Mouse (Mus musculus): ENCODE data around the gene Hfe2. TPM values are rescaled to one million over a fixed set of nuclear protein-coding genes. Genes with fewer than 3 reads are reported as not detected.
"Not testable (repeated sequence)": the region's sequence is repeated elsewhere in the genome, so short reads cannot be mapped to it uniquely, and the experiment has no call there.

The Hfe2 gene
- total RNA-seq, 2 experiments from 2014 or later, result 149 to 172 TPM

- no peak for DNase-seq
- intact Hi-C loops (cut with DNase I), result no loop called here
Observed at GRCm38 (mm10) chr3:96495490-96496210, 29.3 kb upstream of the Hfe2 start.

GRCm38 (mm10) chr3:96496216-96496615 is 28.8 kb upstream of the Hfe2 start:
- intact Hi-C loops (cut with DNase I), result no loop called here
- no peak for DNase-seq

GRCm38 (mm10) chr3:96496620-96497275 is 28.2 kb upstream of the Hfe2 start:
- DNase-seq; intact Hi-C loops (cut with DNase I): not testable (repeated sequence)

DNA sequence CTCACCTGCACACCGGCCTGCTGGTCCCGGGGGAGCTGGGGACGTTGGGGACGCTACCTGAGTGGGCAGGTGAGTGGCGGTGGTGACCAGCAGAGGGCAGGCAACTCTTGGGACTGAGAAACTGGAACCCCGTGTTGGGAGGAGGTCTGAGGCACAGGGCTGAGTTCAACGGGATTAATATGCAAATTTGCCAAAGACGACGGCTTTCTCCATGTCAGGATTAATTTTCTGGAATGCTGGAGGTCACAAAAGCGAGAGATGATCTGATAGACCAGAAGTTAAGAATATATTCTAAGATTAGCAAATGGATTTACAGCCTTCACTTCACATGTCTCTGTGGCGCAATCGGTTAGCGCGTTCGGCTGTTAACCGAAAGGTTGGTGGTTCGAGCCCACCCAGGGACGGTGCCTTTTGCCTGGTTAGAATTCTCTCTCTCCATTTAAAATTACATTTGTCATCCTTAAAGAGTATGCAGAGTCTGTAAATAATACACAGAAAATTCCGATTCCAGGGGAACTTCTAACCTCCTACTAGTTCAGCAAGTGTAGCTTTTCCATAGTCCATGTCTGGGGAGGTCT is 27.4 kb upstream of the Hfe2 start:
- intact Hi-C loops (cut with DNase I), result no loop called here
- DNase-seq, result peak; percentile 80 to 83

DNA sequence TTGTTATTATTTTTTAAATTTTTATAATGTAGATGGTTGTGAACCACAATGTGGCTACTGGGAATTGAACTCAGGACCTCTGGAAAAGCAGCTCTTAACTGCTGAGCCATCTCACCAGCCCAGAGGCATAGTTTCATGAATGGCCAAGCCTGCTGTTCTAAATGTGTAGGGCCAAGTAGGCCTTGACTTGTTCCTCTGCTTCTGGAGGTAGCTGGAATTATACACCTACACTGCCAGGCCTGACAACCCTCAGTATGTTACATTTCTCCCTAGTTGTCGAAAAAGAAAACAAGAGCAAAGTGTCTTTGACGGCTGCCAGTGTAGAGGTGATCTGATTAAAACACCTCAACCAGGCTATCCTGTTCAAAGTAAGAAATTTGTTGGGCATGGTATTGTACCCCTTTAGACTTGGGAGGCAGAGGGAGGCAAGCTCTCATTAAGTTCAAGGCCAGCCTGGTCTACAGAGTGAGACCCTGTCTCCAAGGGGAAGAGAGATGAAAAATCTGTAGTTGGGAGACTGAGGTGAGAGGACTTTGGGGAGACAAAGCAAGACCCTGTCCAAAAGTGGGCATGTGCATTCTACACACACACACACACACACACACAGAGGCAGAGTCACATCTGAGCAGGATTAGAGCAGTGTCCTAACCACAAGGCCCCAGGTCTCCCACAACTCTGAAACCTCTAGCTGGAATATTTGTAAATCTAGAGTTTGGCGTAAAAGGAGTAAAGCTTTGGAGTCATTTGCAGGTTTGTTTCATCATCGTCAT is 26.3 kb upstream of the Hfe2 start:
- DNase-seq, result no peak
- intact Hi-C loops (cut with DNase I), result no loop called here

GRCm38 (mm10) chr3:96499481-96500288 is 25.3 kb upstream of the Hfe2 start:
- intact Hi-C loops (cut with DNase I), result loop anchor here (2.0 kb wide), 2 partner anchors 13 to 221 kb away; no protein-coding TSS in a partner anchor
- peak; percentile 82 to 84 for DNase-seq

DNA sequence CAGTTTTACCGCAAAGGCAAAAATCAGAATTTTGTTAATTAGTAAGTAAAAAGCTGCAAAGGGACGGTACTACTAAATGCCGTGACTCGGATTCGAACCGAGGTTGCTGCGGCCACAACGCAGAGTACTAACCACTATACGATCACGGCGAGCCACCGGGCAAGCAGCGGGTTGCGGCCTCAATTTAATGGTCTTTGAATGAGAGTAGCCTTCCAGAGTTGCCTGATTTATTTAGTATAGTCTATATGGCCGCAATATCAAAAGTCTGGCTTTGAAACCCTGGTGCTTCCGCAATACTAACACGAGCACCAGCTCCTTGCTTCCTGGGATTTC is 24.7 kb upstream of the Hfe2 start:
- intact Hi-C loops (cut with DNase I), result loop anchor here (2.0 kb wide), 2 partner anchors 13 to 221 kb away; no protein-coding TSS in a partner anchor
- DNase-seq, result peak; percentile 96 to 97

- peak; percentile 91 to 92 for DNase-seq
- intact Hi-C loops (cut with DNase I), result loop anchor here (2.0 kb wide), 2 partner anchors 14 to 222 kb away; no protein-coding TSS in a partner anchor
Observed at GRCm38 (mm10) chr3:96500691-96501265, 24.2 kb upstream of the Hfe2 start.

DNA sequence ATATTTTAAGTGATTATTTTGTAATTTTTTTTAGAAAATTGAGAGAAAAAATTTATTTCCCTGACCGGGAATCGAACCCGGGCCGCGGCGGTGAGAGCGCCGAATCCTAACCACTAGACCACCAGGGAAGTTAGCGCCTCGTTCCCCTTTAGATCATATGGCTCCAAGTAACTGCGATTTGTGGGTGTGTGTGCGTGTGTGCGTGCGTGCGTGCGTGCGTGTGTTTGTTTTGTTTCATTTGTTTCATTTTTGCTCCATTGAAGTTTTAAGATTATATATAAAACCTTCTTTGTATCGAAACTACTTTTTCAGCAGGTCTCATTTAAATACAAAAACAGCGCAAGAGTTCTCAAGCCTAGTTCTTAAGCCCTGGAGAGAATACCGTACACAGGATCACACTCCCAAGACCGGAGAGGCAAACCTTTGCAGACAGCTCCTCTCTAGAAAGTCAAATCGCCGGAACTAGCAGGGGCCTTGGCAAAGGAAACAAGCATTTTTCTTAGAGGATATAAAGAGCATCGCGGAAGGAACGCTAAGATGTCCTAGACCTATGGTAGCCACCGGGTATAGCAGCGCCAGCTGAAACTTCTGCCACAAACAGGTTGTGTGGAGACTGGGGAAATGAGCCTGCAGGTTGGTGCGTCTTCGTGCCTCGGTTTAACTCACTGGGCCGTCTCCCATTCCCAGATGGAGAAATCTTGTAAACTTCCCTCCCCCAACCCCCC is 23.4 kb upstream of the Hfe2 start:
- DNase-seq, result peak; percentile 92 to 96
- intact Hi-C loops (cut with DNase I), result loop anchor here (2.0 kb wide), 2 partner anchors 15 to 223 kb away; no protein-coding TSS in a partner anchor

DNA sequence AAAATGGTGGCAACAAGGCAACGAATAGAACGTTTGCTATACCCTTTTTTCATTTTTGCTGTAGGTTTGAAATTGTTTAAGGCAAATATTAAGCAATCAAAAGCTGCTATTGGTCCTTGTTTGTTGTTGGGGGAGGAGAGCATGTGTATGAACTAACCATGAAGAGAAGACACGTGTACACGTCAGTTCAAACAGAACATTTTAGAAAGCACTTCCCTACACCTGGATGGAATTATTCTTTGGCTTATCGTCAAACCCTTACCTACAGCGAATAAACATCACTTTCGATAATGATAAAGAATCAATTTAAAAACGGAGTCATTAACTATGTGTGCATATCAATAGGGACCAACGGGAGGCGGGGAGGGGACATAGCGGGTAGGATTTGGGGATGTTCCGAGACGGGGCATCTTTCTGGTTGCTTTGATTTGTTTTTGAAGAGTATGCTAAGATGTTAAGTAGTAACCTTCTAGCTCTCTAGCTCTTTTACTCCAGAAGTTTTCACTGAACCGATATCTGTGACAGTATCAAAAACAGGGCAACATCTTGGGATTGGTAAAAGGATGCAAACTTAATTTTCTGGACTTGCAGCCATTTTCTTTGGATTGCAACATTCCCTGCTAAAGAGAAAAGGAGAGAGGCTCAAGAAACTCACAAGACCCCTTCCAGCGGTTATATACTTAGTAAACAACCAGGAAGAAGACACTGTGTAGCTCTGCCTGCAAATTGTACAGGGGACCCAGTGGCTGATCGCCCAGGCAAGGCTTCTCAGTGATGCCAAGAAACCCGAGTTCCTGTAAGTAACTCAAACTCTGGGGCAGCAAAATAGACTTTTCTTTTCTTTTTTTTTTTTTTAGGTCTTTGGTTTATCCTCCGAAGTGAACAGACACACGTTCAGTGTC is 22.5 kb upstream of the Hfe2 start:
- DNase-seq, result peak in 1 of 2 experiments; percentile 45
- intact Hi-C loops (cut with DNase I), result no loop called here

DNA sequence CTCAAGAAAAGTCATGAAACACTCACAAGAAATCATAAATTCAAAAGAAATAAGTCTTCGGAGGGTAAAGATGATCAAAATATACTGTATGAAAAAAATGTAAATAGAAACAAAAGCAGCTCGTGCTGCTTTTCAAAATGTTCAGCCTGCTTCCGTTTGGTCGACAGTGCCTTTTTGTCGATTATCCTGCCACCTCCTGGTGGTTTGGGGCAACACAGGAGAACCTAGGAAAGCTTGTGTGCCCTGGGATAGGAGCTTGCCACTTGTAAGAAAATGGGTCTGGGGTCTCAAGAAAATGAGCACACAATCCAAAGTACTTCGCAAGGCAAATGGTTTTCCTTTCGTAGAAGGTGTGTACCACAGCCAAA is 21.9 kb upstream of the Hfe2 start:
- intact Hi-C loops (cut with DNase I), result no loop called here
- peak; percentile 84 to 88 for DNase-seq

GRCm38 (mm10) chr3:96503946-96504345 is 21.0 kb upstream of the Hfe2 start:
- DNase-seq, result no peak
- intact Hi-C loops (cut with DNase I), result no loop called here

- DNase-seq, result no peak
- intact Hi-C loops (cut with DNase I), result no loop called here
Observed at GRCm38 (mm10) chr3:96504931-96505330, 20.0 kb upstream of the Hfe2 start.

DNA sequence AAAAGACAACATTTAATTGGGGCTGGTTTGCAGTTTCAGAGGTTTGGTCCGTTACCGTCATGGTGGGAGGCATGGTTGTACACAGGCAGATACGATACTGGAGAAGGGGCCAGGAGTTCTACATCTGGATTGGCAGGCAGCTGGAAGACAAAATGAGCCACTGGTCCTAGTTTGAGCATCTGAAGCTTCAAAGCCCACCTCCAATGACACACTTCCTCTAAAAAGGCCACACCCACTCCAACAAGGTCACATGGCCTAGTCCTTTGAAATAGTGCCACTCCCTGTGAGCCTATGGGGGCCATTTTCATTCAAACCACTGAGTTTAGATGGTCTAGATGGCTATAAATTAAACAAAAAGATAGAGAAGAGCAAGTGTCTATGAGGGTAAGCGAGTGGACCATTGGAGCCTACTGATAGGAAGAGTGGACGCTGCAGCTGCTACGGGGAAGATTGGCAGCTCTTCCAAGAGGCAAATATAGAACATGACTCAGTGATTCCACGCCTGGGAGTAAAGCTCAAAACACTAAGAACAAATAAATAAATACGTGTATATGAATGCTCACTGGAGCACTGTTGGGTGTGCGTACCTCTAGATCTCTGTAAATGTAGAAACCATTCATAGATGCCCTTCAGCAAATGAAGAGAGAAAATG is 18.4 kb upstream of the Hfe2 start:
- peak; percentile 48 to 59 for DNase-seq
- intact Hi-C loops (cut with DNase I), result no loop called here

DNA sequence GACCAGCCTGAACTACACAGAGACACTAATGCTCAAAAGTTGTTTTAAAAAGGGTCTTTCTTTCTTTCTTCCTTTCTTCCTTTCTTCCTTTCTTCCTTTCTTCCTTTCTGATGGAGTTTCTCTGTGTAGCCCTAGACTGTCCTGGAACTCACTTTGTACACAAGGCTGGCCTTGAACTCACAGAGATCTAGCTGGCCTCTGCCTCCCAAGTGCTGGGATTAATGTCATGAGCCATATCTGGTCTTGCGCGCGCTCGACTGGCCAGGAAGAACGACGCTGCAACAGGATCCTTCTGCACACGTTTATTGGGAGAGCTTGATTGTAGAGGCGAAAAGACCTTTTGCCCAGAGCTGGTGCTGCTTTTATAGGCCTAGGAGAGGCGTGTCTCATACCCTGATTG is 17.0 kb upstream of the Hfe2 start:
- intact Hi-C loops (cut with DNase I), result not testable (repeated sequence)

GRCm38 (mm10) chr3:96520171-96520570 is 4.8 kb upstream of the Hfe2 start:
- intact Hi-C loops (cut with DNase I), result no loop called here

More for the DNA sequence above, 17.0 kb upstream of the Hfe2 start:
- not testable (repeated sequence) for DNase-seq

DNA sequence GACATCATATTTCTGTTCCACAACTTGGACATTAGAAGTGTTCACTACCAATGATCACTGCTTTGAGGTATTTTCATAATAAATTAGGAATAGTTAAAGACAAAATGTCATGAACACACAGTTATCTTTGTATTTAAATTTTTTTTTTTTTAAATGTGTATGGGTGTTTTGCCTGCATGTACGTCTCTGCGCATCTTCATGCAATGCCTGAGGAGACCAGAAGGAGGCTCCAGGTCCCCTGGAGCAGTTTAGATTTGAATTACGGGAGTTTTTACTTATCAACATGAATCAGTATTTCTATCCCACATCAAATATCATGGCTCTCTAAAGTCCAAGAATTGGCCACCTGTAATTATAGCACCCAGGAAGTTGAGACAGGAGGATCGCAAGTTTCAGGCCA is 2.8 kb upstream of the Hfe2 start:
- intact Hi-C loops (cut with DNase I), result no loop called here
- no peak for DNase-seq

More at GRCm38 (mm10) chr3:96520171-96520570, 4.8 kb upstream of the Hfe2 start:
- no peak for DNase-seq
